Mouse (Mus musculus) right cerebral cortex, postnatal 4 days (tissue): ENCODE data around the gene Becn1.

ENCODE experiments used
- DNase-seq: peaks from one replicate; pipeline ENCODE4 v3.0.0-alpha.2; 2022

Gene Becn1

DNA sequence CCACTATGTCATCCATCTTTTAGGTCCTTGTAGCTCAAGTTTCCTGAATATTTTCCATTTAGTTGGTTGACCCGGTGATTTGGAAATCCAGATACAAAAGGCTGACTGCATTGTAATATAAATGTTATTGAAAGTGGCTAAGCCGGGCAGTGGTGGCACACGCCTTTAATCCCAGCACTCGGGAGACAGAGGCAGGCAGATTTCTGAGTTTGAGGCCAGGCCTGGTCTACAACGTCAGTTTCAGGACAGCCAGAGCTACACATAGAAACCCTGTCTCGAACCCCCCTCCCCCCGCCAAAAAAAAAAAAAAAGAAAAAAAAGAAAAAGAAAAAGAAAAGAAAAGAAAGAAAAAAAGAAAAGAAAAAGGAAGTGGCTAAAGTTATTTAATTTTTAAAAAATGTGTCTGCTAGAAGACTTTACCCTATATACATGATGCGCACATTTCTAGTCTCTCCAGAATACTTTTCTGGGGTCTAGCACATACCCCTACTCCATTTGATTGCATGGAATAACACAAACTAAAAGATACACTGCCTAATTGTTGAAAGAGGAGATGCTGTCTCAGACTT is 13.1 kb upstream of the Becn1 start:
- DNase-seq = no peak

DNA sequence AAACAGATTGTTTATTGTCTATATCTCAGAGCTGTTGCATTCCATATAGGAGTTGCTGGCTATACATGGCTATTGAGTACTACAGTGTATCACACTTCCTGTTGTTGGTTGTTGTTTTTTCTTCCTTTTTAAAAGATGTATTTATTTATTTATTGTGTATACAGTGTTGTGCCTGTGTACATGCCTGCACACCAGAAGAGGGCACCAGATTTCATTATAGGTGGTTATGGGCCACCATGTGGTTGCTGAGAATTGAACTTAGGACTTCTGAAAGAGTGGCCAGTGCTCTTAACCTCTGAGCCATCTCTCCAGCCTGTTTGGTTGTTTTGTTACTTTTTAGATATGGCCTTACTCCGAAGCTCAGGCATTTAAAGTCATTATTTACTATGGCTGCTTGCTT is 12.5 kb upstream of the Becn1 start:
- DNase-seq = no peak

DNA sequence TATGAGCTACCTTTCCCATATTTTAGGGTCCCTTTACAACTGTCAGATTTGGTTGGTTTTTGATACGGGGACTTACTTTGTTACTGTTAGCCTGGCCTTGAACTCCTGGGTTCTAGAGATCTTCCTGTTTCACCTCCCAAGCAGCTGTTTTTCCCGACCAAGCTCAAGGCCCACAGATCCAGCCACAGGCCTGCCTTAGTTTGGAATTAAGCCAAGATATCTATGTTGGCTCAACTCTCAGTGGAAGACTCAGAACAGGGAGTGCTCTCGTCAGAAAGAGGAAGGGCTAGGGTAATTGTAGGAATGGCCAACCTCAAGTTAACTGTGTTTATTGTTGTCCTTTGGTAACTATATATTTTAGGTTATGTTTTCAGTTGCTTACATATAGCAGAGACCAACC is 10.1 kb upstream of the Becn1 start:
- DNase-seq = no peak

DNA sequence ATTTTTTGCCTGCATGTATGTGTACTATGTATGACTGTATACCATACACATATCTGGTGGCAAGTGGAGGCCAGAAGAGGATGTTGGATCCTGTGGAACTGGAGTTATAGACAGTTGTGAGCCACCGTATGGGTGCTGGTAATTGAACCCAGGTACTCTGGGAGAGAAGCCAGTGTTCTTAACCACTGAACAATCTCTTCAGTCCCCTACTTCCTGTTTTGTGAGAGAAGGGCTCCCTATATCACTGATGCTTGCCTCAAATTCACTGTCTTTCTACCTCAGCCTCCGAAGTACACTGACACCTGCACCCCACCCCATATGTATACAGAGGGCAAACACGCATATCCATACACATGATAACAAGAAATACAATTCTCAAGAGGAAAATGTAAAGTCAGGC is 9.0 kb upstream of the Becn1 start:
- no peak for DNase-seq

DNA sequence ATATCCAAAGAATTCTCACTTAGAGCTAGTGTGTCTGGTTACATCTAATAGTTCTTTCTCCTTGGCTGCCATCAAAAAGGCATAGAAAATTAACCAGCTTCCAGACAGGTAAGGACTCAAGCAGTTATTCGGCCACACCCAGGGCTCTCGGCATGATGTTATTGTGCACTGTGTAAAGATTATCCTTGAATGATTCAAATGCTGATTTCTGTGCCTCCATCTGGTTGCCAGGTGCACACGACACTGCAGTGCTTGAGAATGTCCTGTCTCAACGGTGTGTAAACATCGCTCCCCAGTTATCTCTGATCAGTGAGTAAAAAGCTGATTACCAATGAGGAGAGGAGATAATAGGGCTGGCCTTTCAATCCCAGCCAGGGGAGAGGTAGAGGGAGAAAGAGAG is 5.7 kb upstream of the Becn1 start:
- no peak for DNase-seq

DNA sequence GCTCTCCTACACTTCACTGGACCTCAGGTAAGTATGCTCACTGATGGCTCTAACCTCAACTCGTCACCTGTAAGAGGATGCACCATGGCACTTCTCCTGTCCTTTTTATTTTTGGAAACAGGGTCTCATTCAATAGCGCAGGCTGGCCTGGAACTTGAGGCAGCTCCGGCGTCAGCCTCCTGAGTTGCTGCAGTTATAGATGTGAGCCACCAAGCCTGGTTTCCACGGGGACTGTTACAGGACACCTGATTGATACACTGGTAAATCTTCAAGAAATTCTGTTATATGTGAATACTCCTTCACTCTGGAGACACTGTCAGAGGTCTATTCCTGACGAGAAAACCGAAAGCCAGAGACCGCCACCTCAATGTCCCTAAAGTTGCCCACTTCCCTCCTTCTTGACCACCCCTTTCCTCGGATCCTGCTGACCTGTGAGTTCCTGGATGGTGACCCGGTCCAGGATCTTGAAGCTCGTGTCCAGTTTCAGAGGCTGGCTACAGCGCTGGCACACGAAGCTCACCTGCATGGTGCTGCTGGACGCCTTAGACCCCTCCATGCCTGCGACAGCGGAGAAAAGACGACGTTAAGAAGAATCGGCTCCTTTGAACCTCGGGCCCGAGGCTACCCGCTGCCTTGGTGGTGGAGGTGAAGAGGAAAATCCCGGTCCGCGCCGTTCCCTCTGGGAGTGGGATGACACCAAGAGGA is 635 bp downstream of the Becn1 start:
- no peak for DNase-seq

DNA sequence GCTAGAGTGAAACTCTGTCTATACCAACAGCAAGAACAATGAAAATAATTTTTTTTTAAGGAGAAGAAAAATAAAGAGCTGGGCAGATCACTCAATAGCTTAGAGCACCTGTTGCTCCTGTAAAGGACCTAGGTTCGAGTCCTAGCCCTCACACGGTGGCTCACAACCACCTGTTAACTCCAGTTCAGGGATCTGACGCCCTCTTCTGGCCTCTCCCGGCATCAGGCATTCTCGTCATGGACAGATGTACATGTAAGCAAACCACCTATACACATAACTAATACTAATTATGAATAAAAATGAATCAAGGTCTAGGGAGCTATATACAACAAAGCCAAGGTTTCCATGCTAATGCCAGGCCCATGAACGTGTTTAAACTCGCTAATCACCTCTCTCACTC is 1.2 kb downstream of the Becn1 start:
- DNase-seq = no peak

DNA sequence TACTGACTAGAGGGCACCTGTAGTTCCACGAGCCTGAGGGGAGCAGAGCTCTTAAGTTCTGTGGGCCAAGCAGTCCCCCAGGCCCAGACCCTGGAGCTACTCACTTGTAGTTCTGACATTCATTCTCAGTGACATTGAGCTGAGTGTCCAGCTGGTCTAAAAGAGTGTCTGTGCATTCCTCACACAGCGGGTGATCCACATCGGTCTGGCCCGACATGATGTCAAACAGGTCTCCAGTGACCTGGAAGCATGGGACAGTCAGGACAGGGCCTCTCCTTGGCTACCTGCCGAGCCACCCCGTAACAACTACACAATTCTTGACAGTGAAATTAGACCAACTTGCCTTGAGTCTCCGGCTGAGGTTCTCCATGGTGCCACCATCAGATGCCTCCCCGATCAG is 6.9 kb downstream of the Becn1 start:
- DNase-seq = no peak

DNA sequence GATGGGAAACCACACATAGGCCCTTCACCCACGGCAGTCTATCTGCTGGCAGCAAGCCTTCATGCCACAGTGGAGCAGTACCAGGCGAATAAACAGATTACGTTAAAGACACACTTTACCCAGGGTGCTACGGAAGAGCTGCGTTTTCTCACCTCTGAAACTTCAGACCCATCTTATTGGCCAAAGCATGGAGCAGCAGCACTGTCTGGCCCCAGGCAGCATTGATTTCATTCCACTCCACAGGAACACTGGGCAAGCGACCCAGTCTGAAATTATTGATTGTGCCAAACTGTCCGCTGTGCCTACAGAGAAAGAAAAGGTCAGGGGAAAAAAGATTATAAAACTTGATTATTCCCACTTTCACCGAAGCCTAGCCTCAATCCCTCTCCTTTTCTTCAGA is 10.9 kb downstream of the Becn1 start:
- DNase-seq = no peak

DNA sequence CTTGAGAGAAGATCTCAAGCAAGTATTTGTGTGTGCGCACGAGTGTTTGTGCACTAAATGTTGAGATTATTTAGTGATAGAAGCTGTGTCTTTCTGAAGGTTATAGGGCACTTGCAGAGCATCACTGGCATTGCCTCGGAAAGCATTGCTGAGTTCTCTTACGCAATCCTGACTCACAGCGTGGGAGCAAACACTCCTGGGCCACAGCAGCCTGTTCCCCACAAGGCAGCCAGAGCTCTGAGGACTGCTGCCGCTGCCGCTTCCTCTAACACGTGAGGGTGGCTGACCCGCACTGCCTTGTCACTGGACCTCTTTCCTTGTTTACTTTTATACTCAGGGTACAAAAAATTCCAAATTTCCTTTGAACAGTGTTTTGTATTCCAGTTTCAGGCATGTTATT is 14.8 kb downstream of the Becn1 start:
- no peak for DNase-seq

DNA sequence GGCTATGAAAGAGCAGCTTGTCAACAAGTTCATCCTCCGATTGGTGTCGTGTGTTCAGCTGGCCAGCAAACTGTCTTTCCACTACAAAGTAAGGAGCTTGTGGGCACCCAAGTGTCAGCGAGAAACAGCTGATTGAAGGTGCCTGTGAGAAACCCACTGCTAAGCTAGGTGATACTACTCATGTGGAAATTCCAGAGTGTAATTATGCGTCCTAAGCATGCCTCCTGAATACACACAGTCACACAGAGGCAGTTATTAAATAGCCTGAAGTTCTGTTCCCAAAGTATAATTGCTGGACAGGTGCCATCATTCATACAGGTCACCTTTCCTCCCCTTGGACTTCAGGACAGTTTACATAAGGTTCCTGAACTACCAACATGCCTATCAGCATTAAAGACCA is 18.3 kb downstream of the Becn1 start:
- DNase-seq = no peak

DNA sequence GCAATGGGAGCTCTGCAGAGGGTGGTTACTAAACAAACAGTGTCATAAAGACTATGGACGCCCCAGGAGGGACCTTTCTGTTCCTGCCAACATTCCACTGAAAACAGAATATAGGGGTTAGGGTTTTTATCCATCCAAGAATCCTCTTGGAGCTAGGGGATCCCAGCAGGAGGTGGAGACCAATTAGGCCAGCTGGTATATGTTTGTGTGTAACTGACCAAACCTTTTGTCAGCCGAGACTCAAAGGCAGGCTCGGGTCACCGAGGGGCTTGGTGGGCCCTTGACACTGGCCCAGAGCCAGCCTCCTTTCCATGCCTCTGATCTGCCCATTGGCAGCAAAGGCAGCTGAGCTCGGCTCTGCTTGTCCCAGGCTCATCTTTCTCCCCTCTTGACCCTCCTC is 19.2 kb downstream of the Becn1 start:
- DNase-seq = no peak

DNA sequence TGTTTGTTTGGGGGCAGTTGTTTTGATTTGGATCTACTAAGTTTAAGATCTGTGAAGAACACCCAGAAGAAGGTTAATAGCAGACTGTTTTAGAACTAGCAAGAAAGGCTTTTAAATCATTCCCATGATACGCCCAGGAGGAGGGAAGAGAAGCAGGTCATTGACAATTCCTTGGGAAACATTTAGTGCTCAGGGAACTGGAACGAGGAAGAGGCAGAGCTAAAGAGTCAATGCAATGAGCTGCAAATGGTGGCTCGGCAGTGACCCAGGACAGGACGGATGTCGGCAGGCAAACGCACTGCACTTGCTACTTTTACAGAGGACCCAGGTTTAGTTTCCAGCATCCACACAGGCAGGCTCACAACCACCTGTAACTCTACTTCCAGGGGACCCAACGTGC is 21.2 kb downstream of the Becn1 start:
- DNase-seq = no peak

DNA sequence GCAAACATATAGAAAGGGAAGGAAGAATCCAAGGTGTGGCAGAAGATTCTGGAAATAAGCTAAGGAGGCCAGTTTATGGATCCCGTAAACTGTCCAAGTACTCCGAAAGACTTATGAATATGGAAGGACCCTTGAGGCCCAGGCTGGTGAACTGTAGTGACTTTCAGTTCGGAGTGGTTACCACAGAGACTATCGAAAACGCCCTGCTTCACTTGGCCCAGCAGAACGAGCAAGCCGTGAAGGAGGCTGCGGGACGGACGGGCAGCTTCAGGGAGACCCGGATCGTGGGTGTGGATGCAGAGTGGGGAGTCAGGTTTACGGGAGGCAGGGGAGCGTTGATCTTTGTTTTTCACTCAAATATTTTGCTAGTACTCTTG is 22.9 kb downstream of the Becn1 start:
- no peak for DNase-seq

DNA sequence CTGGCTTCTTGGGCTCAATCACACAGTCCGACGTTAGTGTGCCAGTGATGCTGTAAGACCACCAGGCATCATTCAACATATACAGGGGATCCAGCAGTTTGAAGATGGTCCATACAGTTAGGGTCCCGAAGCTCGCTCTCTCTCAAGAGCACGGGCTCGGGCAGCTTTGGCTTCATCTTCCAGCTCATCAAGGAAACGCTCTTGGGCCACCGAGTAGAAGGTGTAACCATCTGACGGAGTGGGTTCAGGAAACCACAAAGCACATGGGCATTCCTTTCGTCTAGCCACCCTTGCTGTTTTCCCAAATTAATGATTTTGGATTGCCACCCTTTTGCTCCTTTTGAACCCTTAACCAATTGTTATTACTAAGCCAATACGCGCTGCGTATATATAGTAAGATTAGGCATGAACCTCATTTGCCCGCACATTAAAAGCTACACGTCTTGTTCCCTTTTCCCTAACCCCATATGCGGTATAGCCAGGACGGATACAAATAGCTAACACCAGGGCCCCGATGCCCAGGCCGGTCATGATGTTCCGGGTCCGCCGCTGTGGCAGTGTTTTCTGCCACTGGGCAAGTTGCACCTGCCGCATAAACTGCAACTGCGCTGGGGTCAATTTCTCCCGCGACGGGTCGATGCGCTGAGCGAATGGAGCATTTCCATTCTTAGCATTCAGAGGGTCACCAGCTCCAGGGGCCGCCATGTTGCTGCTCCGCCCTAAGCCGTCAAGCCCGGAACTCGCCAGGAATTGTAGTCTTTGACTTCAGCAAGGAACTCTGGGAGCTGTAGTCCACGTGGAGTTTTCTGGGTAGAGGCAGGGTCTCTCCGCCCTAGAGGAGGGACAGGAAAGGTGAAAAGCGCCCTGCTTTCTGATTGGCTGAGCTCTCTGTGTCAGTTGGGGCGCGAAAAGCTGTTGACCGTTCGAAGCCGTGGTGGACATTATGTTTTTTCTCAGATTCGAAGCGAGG is 23.6 kb downstream of the Becn1 start, which contains the start of the genes Cntd1 and Coa3:
TSS of gene Cntd1 (plus strand) at position 790 of the 970 bp plus-strand sequence.
TSS of gene Coa3 (minus strand) at position 892 of the 970 bp plus-strand sequence.
- DNase-seq = peak; percentile 76

DNA sequence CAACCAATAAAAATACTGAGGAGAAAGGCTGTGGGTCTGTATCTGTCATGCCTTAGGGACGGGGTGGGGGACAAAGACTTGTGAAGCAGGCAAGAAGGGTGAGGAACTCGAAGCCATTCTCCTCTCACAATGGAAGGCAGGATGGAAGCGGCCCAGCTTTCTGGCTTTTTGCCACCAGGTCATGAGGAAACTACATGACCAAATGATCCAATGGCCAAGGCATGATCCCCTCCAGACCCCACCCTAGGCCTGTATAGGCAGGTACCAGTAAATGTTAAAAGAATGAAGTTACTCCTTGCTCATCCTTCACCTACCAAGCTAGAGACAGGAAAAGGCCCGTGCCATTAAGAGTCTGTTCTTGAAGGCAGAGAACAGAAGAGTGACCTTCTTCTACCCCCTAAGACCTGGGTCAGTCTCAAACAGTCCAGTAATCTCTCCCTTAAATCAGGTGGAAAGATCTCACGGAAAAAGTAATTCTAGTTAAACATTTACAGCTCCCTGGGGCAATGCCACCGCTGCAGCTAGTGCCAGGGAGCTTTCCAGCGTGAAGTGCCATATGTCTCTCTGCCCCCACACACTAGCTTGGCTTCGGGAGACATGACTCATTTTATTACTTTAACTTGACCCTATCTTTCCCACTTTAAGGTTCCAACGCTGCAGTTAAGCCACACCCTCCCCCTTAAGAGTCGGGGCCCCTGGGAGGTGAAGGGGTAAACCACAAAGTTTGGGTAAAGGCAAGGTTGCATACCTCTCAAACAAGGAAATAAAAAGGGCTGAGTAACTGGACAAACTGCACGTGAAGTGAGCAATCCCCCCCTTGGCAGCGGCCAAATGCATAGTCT is 24.5 kb downstream of the Becn1 start:
- DNase-seq = no peak

DNA sequence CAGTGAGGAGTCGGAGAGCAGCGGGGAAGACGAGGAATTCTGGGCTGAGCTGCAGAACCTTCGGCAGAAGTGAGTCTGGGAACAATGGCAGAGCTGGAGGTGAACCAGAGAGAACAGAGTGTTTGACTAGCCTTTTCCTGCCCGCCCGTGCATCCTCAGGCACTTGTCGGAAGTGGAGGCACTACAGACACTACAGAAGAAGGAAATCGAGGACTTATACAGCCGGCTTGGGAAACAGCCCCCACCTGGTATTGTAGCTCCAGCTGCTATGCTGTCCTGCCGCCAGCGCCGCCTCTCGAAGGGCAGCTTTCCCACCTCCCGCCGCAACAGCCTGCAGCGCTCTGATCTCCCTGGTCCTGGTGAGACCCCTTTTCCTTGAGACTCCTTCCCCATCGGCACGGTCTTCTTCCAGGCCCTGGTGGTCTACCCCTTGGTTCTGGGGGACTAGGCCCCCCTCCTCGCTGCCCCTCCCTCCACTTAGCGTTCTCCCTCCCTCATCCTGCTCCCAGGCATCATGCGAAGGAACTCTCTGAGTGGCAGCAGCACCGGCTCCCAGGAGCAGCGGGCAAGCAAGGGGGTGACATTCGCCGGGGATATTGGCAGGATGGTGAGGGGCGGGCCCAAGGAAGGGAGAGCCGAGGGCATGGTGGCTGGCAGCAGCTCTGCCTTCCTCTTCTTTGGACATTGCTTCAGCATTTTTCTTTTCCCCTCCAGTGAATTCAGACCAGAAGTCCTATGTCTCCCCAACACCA is 25.6 kb downstream of the Becn1 start:
- no peak for DNase-seq

DNA sequence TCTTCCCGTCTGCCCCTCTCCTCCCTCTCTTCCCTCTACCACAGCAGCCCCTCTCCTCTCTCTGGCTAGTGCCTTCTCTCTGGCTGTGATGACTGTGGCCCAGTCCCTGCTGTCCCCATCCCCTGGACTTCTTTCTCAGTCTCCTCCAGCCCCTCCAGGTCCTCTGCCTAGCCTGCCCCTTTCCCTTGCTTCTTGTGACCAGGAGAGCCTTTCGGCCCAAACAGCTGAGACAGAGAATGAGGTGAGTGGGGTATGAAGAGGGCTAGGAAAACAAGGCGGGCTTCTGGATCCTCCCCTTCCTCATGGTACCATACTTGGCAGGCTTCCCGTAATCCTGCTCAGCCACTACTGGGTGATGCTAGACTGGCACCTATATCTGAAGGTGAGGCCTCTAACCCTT is 26.8 kb downstream of the Becn1 start:
- DNase-seq = no peak

DNA sequence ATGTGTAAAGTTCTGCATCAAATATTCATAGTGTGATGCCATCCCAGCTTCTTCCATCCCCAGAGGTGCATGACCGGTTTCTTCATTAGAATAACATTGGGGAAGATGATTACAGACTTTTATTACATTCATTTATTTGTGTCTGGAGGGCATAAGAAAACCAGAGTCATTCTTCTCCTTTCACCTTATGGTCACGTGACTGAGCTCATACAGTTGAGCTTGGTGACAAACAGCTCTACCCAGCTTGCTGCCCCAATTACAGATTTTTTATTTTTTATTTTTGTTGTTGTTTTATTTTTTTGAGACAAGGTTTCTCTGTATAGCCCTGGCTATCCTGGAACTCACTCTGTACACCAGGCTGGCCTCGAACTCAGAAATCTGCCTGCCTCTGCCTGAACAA is 29.6 kb downstream of the Becn1 start:
- DNase-seq = no peak

DNA sequence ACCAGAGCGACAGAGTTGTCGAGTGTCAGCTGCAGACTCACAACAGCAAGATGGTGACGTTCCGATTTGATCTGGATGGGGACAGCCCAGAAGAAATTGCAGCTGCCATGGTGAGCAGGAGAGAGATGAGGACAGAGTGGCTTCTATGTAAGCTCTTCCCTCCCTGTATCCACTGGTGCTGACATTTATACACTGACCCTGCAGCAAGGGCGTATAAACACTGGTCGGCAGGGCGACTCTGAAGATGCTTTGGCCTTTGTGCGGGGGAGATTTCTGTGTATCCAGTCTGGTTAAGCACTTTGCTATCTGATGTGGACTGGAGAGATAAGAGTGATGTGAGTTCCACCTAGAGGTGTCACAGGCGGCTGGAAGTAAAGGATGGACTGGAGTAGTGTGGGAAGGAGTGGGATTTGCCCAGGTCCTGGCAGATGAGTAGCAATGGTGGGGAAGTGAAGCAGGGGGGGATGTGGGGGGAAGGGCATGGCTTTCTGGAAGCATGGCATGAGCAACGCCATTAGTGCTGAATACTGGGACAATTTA is 32.4 kb downstream of the Becn1 start:
- no peak for DNase-seq

DNA sequence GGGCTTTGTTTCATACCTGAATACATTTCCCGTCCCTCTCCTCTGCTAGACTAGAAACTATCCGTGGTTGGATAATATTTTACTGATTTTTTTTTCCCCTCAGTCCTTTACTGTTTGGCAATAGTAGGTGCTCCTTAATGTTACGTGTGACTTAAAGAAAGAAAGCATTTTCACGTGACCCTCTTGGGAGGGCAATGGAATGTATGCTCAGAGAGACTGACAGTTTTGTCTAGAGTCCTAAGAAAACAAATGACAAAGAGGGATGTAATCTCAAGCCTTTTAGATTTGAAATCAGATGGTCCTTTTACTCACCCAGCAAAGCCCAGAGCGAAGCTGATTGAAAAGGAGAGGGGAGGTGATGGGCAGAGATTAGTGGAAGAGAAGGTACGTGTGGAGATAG is 36.2 kb downstream of the Becn1 start:
- DNase-seq = no peak

DNA sequence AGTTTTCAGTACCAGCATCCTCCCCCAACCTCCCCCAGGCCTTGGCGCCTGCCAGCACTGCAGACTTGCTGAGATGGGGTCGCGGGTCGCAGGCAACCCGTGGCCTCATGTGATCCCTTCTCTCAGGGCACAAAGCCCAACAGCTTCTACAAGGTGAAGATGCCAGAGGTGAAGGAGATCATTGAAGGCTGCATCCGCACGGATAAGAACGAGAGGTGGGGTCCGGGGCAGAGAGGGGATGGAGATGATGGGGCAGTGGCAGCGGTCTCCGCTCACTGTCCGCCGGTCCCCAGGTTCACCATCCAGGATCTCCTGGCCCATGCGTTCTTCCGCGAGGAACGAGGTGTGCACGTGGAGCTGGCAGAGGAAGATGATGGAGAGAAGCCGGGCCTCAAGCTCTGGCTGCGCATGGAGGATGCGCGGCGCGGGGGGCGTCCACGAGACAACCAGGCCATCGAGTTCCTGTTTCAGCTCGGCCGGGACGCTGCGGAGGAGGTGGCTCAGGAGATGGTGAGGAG is 37.1 kb downstream of the Becn1 start:
- DNase-seq = no peak
